Mouse (Mus musculus) intestine, embryonic 16.5 days (tissue): ENCODE data around the gene Tk2. TPM values are rescaled to one million over a fixed set of nuclear protein-coding genes. Genes with fewer than 3 reads are reported as not detected.
A peak's percentile ranks its signal among the peaks of the same experiment; 100 is the strongest.

Experiments
- ATAC-seq: fragments of 200-750 bp; cut with Nextera tagmentation; 2 replicates; pipeline ENCODE4 v1.8.0; 2017; ENCODE audit warnings: moderate TSS enrichment, moderate library complexity
- H3K27ac ChIP-seq: fragments of 300-500 bp; sonication (generic); 2 replicates; pipeline ENCODE4 v1.5.1; 2014; ENCODE audit warnings: mild to moderate bottlenecking, low read length
- H3K27me3 ChIP-seq: fragments of 300-500 bp; sonication (generic); replicated peaks from 2 replicates; pipeline ENCODE4 v1.6.1; 2014; ENCODE audit warnings: low read length, control low read depth, mixed read lengths; ENCODE audit not compliant: control insufficient read depth, insufficient read depth
- H3K36me3 ChIP-seq: fragments of 300-500 bp; sonication (generic); 2 replicates; pipeline ENCODE4 v1.6.1; 2014; ENCODE audit warnings: low read length, control low read depth; ENCODE audit not compliant: control insufficient read depth, insufficient read depth
- H3K4me1 ChIP-seq: fragments of 300-500 bp; sonication (generic); 2 replicates; pipeline ENCODE4 v1.6.1; 2014; ENCODE audit warnings: low read length, control low read depth, mixed read lengths; ENCODE audit not compliant: control insufficient read depth, insufficient read depth
- H3K4me2 ChIP-seq: fragments of 300-500 bp; sonication (generic); 2 replicates; pipeline ENCODE4 v1.6.1; 2014; ENCODE audit warnings: low read depth, low read length, control low read depth
- H3K4me3 ChIP-seq: fragments of 300-500 bp; sonication (generic); 2 replicates; pipeline ENCODE4 v1.5.1; 2014; ENCODE audit warnings: mild to moderate bottlenecking, low read length
- H3K9ac ChIP-seq: fragments of 300-500 bp; sonication (generic); 2 replicates; pipeline ENCODE4 v1.6.1; 2014; ENCODE audit warnings: low read depth, low read length
- H3K9me3 ChIP-seq: fragments of 300-500 bp; sonication (generic); 2 replicates; pipeline ENCODE4 v1.6.1; 2016; ENCODE audit warnings: low read length, control low read depth; ENCODE audit not compliant: control insufficient read depth
- WGBS: fragments of 180-500 bp; shearing (Covaris S2); extraction: QIAGEN DNeasy Blood & Tissue Kit; methylation state at CpG from one replicate; pipeline ENCODE4 v1.1.7; 2014; 5-methylcytosine and 5-hydroxymethylcytosine counted together
- polyA plus RNA-seq: library from polyadenylated mRNA; unstranded; fragments of >200 nt; fragmentation: Nextera tagmentation; extraction: Ambion mirVana; gene quantifications from 2 replicates; pipeline ENCODE4 v1.2.1, GENCODE M21; 2015

The Tk2 gene
- polyA plus RNA-seq, 1 experiment from 2014 or later, result 13.4 TPM

DNA sequence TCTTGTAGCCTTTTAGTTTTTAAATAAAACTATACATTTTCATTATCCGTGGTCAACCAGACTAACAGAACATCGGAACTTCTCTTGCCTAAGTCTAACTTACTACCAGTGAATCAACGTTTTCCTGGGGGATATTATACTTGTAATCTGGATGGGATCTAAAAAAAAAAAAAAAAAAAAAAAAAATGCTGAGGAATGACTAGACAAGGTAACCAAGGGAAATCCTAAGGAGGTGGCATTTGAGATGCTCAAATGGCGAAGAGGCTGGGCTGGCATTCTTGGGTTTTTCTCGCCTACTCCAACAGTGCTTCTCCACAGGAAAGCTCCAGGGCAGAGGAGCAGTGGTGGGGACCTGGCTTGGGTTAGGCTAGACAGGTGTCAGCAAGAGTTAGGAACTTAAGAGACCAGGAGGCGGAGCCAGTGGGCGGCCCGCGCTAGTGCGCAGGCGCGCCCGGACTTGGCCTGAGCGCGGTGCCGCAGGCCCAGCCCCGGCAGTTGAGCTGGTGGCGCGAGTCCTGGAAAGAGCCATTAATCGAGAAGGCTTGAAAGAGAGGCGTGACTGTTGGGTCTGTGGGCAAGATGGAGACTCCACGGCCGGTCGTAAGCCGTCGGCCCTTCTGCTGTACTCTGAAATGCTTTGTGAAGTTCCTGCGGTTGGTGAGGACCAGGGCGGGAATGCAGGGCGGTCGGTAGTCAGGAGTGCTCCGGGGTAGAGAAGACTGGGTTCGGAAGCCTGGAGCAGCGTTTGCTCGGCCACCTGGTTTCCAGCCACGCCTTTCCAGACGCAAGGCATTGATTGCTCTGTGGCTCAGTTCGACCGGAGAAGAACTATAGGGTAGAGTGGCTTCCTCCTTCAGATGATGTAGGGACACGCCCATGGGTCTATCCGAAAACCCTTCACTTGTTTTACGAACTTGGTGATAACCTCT is 2.3 kb upstream of the Tk2 start, which contains the start of gene Cklf:
Cklf (plus strand) TSS at position 423 of the 929 bp plus-strand sequence.
- Histone ChIP-seq H3K9ac (peak within 1 kb of the TSS; percentile 72), H3K27ac (peak within 1 kb of the TSS; percentile 85), H3K9me3 (no peaks in the 10 kb centered on the region), H3K4me1 (peaks cover 10% of the 10 kb centered on the region; the same call in 1 of the 2 replicates), H3K4me2 (peak within 1 kb of the TSS; percentile 79), H3K36me3 (no peaks in the 10 kb centered on the region), H3K27me3 (no peaks in the 10 kb centered on the region), H3K4me3 (peak within 1 kb of the TSS; percentile 67)
- 3% methylated on average over 41 of the region's 41 CpGs for WGBS
- ATAC-seq, result peak; percentile 87

DNA sequence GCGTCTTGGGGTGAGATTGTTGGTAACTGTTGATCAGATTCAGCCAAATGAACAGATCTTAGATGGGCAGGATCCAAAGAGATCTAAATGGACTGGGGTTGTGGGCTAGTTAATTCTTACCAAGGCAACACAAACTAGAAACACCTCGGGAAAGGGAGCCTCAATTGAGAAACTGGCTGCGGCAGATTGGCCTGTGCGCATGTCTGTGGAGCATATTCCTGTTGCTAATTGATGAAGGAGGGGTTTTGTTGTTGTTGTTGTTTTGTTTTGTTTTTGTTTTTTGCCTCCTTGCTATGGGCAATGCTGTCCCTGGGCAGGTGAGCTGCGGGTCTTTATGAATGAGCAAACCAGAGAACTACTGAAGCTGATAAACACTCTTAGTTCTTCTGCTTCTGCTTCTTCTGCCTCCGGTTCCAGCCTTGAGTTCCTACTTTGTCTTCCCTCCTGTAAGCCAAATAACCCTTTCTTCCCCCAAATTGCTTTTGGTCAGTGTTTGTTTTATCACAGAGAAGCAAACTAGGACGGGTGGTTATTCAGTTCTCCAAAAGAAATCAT is 1.2 kb upstream of the Tk2 start:
- Histone ChIP-seq H3K4me2 (no peak overlapping the region), H3K27ac (no peak overlapping the region), H3K9ac (no peak overlapping the region), H3K36me3 (no peaks in the 10 kb centered on the region), H3K4me3 (no peak overlapping the region), H3K9me3 (no peaks in the 10 kb centered on the region), H3K4me1 (peaks cover 10% of the 10 kb centered on the region; the same call in 1 of the 2 replicates), H3K27me3 (no peaks in the 10 kb centered on the region)
- no peak for ATAC-seq
- 83% methylated on average over 7 of the region's 7 CpGs for WGBS

DNA sequence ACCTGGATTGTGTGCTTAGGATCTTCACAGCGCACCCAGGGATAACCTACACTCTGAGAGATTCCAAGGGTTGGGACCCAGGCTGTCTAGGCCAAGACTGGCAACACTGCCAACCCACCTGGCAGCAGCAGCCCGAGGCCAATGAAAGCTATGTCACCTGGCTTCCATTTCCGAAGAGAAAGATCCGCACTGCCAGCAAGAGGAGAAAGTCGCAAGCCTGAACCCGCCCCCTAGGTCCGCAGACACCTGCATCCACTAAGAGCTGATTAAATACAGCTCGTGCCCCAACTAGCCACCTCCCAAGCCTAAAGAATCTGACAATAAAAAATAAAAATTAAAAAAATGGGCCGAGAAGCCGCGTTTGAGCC is 466 bp downstream of the Tk2 start:
- peak overlapping the region; percentile 90 for H3K9ac ChIP-seq
- H3K9me3 ChIP-seq, result no peaks in the 10 kb centered on the region
- peaks cover 10% of the 10 kb centered on the region; the same call in 1 of the 2 replicates for H3K4me1 ChIP-seq
- H3K36me3 ChIP-seq, result peaks cover 3% of the 10 kb centered on the region; the same call in 1 of the 2 replicates
- peak; percentile 47 for ATAC-seq
- no peaks in the 10 kb centered on the region for H3K27me3 ChIP-seq
- 2% methylated on average over 11 of the region's 11 CpGs for WGBS
- peak overlapping the region; percentile 86 for H3K4me3 ChIP-seq
- H3K4me2 ChIP-seq, result peak overlapping the region; percentile 68
- H3K27ac ChIP-seq, result peak overlapping the region; percentile 67

DNA sequence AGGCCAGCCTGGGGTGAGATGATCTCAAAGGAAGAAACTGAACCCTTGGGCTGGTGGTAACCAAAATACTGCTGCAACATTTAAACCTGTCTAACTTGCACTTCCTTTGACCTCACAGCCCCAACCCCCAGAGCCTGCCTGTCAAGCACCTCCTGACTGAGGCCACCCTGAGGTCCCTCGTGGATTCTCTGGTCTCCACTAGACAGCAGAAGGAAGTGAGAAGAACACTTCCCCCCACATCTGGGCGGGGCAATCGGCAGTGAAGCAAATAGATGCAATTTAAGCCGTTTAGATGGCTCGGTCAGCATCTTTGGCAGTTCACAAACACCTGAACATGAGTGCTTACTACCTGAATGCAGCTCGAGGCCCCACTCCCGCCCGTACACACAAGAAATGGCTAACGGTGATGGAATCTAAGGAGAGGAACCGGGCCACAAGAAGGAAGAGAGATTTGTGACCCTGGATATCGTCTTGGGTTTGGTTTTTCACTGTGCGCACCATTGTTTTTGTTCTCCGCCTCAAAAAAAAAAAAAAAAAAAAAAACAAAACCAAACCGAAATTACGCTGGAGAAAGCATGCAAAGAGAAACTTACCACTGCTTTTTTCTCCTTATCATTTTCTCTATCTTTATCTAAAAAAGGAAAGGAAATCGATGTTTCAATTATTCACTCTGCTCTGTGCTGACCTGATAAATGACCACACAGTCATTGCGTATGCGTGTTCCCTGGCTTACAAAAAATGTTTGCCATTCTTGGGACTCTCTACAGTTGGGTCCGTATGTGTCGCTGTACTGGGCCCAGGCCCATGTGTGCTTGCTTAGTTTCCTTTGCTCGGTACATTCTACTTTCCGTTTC is 1.1 kb downstream of the Tk2 start:
- Histone ChIP-seq H3K36me3 (peaks cover 3% of the 10 kb centered on the region; the same call in 1 of the 2 replicates), H3K27me3 (no peaks in the 10 kb centered on the region), H3K4me1 (peaks cover 10% of the 10 kb centered on the region; the same call in 1 of the 2 replicates), H3K4me3 (peak overlapping the region; percentile 86), H3K27ac (no peak overlapping the region), H3K4me2 (peak overlapping the region; percentile 68), H3K9me3 (no peaks in the 10 kb centered on the region), H3K9ac (peak overlapping the region; percentile 90)
- 63% methylated on average over 22 of the region's 22 CpGs for WGBS
- no peak for ATAC-seq

DNA sequence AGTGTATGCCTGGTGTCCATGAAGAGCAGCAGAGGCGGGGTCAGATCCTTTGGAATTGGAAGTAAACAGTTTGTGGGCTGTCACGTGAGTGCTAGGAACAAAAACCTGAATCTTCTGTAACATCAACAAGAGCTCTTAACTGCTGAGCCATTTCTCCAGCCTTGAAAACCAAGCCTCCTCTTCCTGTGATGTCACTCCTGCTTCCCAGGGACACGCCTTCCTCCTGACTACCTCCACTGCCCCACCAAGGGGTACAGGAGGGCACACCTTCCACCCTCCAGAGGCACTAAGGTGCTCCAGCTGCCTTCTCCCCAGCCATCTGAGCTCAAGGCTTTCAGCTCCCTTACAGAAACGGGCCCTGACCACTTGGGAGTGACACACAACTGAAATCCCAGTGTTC is 1.7 kb downstream of the Tk2 start:
- H3K4me2 ChIP-seq, result no peak overlapping the region
- H3K27ac ChIP-seq, result no peak overlapping the region
- H3K36me3 ChIP-seq, result peaks cover 3% of the 10 kb centered on the region; the same call in 1 of the 2 replicates
- H3K4me3 ChIP-seq, result no peak overlapping the region
- WGBS, result 77% methylated on average over 4 of the region's 4 CpGs
- H3K27me3 ChIP-seq, result no peaks in the 10 kb centered on the region
- peaks cover 10% of the 10 kb centered on the region; the same call in 1 of the 2 replicates for H3K4me1 ChIP-seq
- no peaks in the 10 kb centered on the region for H3K9me3 ChIP-seq
- no peak for ATAC-seq
- H3K9ac ChIP-seq, result no peak overlapping the region

DNA sequence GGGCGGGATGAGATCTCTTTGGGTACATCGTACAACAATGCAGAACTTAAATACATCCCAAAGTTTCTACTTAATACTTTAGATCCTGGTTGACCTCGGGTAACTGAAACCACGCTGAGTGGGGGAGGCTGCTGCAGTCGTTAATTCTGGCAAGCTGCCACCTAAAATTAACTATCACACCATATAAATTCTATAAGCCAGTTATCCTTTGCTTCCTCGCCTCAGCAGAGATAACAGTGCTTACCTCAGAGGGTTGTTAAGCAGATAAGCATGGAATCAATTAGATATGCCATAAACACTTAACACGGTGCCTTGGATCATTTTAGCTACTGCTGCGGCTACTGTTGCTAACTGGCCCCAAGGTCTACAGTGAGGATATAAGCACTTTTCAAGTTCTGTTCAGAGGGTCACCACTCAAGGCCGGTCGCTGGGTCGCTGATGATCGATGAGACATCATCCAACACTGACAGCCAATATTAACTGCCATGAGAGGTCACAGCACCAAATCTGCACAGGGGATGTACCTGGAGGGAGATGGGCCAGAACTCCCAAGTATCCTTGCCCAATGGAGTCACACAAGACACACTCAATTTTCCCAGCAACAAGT is 6.2 kb downstream of the Tk2 start:
- 0 out of 2 replicates have a peak, but pooled peaks cover 5% of the 10 kb centered on the region for H3K4me1 ChIP-seq
- no peaks in the 10 kb centered on the region for H3K9me3 ChIP-seq
- H3K27me3 ChIP-seq, result no peaks in the 10 kb centered on the region
- peak; percentile 12; the same call in 1 of the 2 replicates for ATAC-seq
- H3K4me3 ChIP-seq, result no peak overlapping the region
- no peak overlapping the region for H3K27ac ChIP-seq
- H3K4me2 ChIP-seq, result no peak overlapping the region
- WGBS, result 73% methylated on average over 12 of the region's 12 CpGs
- peaks cover 9% of the 10 kb centered on the region for H3K36me3 ChIP-seq
- no peak overlapping the region for H3K9ac ChIP-seq

DNA sequence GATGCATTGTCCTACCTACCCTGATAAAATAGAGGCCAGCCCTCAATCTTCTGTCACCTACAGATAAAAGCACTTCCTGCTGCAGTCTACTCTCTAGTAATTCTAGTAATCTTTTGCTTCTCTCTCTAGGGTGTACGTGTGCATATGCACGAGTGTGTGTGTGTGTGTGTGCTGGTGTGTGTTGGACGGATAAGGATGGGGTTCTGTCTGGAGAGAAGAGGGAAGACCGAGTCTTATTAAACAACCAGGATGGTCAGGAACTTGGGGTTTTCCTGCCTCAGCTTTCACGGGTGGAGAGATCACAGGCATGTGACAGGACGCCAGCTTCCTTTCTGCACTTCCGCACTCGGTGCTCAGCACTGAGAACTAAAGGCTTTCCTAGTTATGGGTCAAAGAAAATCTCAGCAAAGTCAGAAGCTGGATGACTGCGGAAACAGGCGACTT is 8.9 kb downstream of the Tk2 start:
- H3K36me3 ChIP-seq, result peaks cover 9% of the 10 kb centered on the region
- no peak overlapping the region for H3K9ac ChIP-seq

DNA sequence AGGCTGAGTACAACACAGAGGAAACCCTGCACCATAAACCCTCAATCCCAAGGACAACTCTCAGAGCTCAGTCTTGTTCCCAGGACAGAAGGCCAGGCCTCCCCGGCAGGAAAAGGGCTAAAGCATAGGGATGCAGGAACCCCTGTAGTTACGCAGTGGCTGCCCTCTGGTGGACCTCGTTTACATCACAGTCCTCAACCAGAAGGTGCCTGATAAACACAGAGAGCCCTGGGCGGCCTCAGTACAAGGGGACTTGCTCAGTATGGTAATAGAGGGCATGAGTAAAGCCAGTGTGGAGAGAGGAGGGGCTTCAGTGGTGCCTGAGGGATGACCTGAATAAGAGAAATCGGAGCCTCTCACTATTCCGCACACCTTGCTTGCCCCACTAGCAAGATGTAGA is 13.8 kb downstream of the Tk2 start:
- peak; percentile 33; the same call in 1 of the 2 replicates for ATAC-seq

More for the DNA sequence above, 8.9 kb downstream of the Tk2 start:
- Histone ChIP-seq H3K27me3 (no peaks in the 10 kb centered on the region), H3K4me1 (no peaks in the 10 kb centered on the region), H3K4me3 (no peak overlapping the region), H3K9me3 (no peaks in the 10 kb centered on the region), H3K27ac (no peak overlapping the region), H3K4me2 (no peak overlapping the region)
- 84% methylated on average over 10 of the region's 10 CpGs for WGBS
- ATAC-seq, result no peak

More for the DNA sequence above, 13.8 kb downstream of the Tk2 start:
- Histone ChIP-seq H3K9me3 (no peaks in the 10 kb centered on the region), H3K4me3 (no peak overlapping the region), H3K9ac (no peak overlapping the region), H3K27ac (no peak overlapping the region), H3K36me3 (peaks cover 15% of the 10 kb centered on the region), H3K27me3 (no peaks in the 10 kb centered on the region), H3K4me1 (no peaks in the 10 kb centered on the region), H3K4me2 (no peak overlapping the region)
- 58% methylated on average over 6 of the region's 6 CpGs for WGBS
